Mouse (Mus musculus): Measurements from ENCODE around the gene Btd.
"Not testable (repeated sequence)": the region's sequence is repeated elsewhere in the genome, so short reads cannot be mapped to it uniquely, and the experiment has no call there.

Gene Btd

DNA sequence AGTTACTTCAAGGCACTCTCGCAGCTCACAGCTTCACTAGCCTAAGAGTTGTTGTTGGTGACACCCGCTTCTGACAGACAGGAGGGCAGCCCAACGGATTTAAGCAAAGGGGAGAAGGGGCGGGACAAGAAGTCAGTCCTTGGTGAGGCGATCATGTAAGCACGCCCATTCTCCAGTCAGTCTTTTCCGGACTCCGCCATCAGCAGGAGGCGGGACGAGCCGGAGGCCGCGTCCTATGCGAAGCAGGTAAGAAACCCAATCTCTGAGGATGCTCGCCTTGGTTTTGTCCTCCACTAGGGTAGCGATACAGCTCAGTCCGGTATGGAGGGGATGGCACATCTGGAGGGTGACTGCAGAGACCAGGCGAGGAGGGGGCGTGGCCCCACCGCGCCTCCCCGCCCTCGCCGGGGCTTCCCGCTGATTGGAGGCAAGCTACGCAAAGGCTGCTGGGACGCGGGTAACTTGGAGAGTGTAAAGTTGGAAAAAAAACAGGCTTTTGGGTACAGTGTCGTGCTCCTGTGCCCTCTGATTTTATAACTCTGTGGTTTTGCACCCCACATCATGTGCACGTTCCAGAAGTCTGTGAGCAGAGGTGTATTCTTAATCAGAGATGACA is at the start of gene Btd, which contains the start of gene Hacl1:
Gene Btd (plus strand): TSS at position 139 of the 616 bp plus-strand sequence.
Gene Hacl1 (minus strand): TSS at position 397 of the 616 bp plus-strand sequence.
- peak; percentile 87 for DNase-seq

DNA sequence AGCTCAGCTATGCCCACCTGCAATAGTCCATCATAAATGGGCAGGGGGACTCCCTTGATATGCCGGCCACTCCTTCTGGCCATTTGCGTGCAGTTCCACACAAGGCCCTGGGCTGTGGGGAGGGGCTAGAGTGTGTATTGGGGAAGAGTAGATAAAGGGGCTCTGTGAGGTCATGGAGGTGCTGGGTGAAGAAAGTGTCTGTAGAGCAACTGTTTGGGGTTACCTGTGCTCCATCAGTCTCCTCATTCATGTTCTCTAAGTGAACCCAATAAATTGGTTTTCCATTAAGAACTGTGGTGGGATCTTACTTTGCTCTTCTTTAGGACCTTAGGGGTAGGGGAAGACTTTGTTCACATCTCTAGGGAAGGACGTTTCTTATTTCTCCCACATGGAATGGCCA is 49.6 kb upstream of the Btd start, which contains the start of gene Colq:
Gene Colq (minus strand): TSS at position 101 of the 400 bp plus-strand sequence.
- no peak for DNase-seq

DNA sequence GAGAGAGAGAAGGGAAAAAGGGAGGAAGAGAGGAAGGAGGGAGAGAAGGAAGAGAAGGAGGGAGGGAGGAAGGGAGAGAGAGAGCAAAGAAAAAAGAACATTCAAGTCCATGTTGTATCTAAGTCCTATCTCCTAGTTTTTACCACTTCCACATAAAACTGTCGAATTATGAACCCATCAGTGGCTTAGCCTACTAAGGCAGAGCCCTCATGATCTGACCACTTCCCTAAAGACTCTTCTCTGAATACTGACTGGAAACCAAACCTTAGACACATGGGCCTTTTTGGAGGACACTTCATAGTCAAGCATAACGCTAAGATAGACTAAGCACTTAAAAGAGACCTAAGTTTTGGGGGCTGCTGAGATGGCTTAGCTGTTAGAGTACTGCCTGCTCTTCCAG is 47.8 kb upstream of the Btd start:
- no peak for DNase-seq

DNA sequence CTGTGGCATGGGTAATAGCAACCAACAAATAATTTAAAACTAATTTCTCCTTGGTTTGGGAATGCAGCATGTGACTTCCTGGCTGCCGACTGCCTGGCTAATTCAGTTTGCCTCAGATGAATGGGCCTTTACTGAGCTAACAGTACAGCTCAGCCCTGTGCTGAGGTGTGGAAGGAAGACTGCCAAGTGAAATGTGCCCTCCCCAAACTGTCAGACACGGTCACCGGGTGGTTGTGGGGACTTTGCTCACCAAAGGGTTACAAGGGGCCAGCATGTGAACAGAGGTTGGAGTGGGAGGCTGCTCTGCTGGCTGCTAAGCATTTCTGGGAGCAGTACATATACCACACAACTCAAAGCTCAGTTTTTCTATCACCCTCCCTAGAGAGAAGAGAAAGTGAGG is 46.1 kb upstream of the Btd start:
- DNase-seq = no peak

DNA sequence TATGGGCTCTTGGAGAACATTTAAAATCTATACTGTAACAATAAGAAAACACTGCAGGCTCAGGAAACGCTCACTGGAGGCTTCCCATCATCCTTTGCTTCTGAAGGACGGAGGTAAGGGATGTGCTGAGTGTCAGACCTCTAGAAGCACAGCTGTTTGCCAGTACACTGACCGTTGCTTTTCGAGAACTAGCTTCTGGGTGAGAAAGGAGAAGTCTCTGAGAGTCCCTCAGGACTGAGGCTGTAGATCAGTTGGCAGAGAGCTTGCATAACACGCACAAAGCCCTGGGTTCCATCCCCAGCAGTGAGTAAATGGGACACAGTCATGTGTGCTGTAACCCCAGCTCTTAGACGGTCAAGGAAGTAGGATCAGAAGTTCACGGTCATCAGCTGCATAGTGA is 44.4 kb upstream of the Btd start:
- no peak for DNase-seq

DNA sequence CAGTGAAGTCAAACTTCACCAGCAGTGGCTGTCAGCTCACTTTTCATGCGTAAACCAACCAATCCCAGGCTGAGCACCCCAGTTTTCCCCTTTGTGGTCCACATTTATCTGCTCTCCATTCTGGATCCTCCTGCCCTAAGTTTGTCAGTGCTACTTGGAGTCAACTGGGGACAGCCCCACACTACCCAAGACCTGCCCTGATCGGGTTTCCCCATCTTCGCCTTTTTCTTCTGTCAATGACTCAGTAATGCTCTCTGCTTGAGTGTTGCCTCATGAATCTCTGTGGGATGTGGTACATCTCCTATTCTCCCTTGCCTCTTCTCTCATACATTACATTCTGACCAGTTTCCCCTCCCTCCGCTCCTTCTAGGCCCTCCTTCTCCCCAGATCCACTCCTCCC is 43.4 kb upstream of the Btd start:
- no peak for DNase-seq

DNA sequence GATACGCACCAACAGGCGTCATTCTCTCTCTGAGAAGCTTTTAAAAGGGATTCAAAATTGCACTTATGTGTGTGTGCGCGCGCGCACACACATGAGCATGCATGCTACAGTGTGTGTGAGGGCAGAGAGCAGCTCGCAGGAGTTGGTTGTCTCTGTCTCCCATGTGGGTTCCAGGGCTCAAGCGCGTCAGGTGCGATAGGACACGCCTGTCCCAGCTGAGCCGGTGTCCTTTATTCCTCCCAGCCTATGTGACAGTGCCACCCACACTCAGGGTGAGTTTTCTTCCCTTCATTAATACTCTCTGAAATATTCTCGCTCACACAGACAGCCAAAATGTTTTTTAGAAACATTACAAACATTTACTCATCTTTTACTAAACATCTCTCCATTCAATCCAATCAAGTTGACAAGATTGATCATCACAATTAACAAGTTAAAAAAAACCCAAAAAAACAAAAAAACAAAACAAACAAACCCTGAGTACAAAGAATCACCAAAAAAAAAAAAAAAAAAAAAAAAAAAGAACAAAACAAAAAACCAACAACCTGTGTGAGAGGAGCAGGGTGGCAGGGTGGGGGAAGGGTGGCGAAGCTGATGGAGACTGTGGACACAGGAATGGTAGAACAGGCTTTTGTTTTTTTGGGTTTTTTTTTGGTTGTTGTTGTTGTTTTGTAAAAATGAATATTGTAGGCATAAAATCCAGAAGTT is 38.8 kb upstream of the Btd start:
- peak; percentile 51 for DNase-seq

DNA sequence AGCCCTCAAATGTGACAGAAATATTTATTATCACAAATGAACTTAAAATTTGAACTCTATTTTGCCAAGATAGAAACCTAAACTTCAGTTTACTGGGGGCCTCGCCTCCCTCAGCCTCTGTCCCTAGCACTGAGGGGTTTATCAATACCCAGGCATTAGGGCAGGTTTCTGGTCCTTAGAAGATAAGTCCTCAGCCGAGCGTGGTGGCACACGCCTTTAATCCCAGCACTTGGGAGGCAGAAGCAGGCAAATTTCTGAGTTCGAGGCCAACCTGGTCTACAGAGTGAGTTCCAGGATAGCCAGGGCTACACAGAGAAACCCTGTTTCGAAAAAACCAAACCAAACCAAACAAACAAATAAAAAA is 38.2 kb upstream of the Btd start:
- not testable (repeated sequence) for DNase-seq

DNA sequence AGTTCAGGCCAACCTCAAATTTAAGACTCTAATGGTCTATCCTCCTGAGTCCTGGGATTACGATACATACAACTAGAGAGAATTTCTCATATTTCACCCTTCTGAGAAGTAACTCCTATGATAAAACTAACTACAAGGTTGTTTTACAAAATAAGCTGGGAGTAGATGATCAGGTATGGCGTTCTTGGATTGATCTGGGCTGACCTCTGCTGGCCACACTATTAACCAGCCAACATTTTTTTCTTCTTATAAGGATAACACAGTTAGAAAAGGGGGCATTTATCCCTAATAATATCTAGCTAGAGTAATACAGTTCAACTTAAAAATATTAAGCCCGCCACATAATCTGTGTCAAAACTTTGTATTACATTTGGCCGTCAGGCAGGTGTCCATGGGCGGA is 35.9 kb upstream of the Btd start:
- peak; percentile 62 for DNase-seq

DNA sequence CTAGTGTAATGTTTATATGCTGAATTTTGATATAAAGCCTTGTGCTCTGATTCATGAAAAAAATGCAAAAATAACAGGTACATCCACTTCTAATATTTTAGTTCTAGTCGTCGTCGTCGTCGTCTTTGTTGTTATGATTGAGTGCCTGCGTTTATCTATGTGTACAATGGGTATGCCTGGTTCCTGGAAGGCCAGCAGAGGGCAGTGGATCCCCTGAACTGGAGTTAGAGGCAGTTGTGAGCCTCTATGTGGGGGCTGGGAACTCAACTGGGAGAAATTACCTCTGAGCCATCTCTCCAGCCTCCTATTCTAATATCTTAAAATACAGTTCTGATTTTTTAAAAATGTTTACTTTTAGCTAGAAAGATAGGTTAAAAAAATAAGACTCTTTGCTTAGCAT is 35.3 kb upstream of the Btd start:
- DNase-seq = peak; percentile 62

DNA sequence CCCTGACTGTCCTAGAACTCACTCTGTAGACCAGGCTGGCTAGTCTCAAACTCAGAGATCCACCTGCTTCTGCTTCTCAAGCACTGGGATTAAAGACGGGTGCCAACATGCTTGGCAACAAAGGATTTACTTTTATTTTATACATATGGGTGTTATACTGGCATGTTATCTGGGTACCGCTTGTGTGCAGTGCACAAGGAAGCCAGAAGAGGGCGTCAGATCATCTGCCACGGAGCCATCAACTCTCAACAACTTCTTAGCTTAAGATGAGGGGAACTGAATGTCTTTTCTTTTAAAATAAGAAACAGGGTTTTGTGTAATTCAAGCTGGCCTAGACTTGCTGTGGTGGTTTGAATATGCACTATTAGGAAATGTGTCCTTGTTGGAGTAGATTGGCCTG is 28.8 kb upstream of the Btd start:
- peak; percentile 34 for DNase-seq

DNA sequence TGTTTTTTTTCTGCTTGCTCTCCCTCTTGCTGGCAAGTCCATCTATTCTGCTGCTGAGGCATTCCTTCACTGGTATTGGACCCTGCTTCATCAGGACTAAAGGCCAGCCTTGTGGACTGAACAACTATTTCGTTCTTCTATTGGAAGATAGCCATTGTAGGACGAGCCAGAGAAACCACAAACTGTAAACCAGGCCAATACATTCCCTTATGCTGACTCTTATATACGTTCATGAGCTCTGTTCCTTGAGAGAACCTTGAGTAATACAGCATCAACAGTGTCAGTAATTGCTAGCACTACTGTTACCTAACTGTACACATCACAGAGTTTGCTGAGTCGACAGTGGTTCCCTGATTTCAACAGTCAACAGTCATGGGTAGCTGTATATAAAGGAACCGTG is 27.2 kb upstream of the Btd start:
- DNase-seq = no peak

DNA sequence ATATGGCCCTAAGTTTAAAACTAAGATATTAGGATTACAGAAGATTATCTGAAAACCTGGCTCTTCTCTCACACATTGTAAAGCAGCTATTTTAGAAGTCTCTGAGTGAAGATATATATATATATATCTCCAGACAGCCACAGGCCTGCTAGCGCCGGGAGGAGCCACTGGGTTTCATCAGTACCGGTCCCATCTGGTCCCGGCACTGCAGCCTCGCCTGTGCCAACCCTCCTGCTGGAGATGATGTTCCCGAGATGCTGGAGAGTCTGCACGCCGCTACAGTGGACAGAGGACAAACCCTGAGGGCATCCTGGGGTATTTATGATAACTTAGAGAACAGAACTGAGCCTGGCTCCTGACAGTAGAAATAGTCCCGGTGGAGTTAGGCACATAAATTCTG is 23.6 kb upstream of the Btd start:
- DNase-seq = no peak

DNA sequence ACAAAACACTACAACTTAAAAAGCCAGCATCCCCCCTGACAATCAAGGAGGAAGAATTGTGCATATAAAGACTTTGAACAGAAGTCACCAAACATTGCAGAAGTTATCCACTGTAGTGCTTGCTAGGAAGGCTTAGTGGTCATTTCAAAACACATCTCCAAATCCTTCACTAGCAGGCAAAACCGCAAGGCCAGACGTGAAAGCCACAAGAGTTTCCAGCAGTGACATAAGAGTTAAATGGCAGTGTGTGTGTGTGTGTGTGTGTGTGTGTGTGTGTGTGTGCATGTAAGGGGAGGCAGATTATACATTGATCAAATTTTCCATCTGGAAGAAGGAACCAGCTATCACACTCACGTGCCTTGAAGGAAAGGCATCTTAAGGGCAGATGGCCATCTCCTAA is 22.8 kb upstream of the Btd start:
- DNase-seq = no peak

DNA sequence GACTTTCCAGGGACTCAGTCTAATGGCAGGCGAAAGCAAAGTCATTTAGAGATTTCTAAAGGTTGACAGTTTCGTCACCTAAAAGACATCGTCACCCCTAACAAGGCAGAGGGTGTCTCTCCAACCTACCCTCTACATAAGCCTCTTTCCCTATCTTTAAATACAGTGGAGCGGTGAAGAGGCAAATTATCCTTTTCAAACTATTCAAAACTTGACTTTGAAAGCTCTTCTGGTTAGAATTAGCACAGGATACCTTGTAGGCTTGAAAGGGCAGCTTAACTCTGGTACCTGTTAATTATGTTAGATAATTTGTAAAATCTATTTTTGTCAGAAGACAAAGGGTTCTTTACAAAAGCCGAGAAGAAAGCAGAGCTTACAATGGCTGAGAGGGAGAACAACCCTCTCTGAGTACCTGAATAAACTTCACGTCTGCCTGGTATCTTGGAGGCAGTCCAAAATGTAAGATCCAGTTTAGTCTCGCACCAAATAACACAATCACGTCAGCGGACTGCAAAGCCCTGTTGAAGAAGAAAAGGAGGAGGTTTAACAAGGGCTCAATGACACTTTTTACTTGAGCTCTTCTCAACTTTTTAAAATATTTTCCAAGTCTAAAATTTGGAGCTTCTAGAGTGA is 20.1 kb upstream of the Btd start:
- no peak for DNase-seq

DNA sequence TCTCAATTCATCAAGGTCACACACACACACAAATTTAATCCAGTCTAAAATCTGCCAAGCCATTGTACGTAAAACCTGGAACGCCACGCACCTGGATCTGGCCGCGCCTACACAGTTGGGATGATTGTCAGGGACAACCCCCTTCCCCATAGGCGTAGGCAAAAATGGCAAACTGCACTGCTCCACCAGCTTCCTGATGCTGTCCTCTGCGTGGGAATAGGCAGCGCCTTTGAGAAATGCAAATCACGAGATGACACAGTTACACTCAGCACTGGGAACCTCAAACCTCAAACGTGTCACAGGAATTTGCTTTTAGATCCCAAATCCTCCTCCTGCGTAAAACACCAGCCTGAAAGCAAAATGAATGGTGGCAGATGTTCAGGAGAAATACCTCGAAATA is 18.1 kb upstream of the Btd start:
- DNase-seq = no peak

DNA sequence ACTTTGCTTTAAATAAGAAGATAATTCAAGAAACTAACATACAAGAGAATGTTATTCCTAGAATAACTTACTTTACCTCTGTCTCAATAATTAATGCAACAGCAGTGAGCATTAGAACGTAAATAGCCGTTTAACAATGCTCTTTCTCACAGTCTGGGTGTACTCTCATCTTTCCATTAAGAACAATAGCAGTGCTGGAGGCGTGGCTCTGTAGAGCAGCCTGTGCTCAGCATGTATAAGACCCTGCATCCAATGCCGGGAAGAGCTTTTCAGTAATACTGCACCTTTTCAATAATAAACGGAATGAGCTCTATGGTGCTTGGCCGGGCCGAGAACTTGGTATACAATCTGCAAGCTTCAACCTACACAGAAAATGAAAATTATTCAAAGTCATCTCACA is 10.2 kb upstream of the Btd start:
- no peak for DNase-seq

DNA sequence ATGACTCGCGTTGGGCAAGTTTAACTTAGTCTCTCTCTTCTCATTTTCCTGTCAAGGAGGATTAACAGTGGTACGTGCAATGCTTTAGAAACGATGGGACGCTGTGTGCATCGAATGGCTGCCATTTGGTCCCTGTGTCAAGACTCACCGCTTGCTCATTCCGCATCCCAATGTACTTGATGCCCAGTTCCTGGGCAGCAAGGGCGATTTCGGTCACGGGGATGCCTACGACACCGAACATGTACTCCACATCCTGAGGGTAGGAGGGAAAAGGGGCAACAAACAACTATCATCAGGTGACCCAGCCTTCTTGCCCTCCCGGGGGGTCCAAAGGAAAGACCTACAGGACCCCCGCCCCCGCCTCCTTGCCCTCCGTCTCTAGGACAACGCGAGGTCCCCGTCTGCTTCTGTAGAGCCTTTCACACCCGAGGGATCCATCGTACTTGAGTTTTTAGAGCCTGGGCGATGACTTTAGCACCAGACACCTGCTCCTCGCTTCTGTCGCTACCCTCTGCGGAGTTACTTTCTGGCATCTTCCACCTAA is 410 bp upstream of the Btd start, which contains the start of gene Gm49387:
Gene Gm49387 (minus strand): TSS at position 533 of the 544 bp plus-strand sequence.
- DNase-seq = no peak

DNA sequence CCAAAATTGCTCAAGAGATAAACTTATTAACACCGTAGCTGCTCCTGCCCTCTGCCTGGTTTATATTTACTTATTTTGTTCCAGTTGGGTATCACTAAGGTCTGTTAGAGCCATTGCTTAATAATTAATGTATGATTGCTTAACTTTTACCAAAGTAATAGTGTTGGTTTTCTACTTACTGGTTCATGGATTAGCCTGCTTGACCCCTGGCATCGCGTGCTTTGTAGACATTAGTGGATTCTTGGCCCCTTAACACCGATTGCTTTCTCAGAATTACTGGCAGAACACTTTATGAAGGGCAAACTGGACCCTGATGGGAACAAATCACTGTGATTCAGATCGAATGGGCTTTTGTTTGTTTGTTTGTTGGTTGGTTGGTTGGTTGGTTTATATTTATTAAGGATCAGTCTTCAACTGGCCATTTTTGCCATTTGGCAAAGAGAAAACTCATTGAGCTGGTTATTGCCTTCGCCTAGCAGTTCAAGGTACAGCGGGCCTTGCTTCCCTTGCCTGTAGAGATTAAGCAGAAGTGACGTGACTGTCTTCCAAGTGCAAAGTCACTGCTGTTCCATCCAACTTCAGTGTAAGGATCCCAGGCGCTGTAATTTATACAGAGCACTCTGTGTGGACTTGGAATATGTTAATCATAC is 803 bp downstream of the Btd start:
- DNase-seq = no peak

DNA sequence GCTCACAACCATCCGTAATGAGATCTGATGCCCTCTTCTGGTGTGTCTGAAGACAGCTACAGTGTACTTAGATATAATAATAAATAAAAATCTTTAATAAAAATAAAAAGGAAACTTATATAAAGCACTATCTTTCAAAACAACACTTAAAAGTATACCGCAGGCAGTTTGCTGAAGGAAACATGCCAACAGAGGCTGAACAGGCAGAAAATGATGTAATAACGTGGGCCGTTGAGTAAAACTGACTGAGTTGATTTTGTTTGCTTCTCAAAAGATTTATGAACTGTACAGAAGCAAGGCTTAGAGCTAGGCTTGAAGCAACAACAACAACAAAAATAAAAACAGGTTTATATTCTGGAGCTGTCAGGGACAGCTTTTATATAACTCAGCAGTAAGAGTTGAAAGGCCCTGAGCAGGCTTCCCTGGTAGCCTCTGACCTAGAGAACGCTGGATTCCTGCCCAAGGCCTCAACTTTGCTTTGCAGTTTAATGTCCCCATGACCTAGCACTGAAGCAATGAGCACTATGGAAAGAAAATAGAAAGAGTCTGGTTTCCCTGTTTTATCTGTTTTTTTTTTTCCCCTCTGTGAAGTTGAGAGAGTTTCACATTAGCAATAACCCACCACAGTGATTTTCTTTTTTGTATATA is 3.5 kb downstream of the Btd start:
- DNase-seq = no peak

DNA sequence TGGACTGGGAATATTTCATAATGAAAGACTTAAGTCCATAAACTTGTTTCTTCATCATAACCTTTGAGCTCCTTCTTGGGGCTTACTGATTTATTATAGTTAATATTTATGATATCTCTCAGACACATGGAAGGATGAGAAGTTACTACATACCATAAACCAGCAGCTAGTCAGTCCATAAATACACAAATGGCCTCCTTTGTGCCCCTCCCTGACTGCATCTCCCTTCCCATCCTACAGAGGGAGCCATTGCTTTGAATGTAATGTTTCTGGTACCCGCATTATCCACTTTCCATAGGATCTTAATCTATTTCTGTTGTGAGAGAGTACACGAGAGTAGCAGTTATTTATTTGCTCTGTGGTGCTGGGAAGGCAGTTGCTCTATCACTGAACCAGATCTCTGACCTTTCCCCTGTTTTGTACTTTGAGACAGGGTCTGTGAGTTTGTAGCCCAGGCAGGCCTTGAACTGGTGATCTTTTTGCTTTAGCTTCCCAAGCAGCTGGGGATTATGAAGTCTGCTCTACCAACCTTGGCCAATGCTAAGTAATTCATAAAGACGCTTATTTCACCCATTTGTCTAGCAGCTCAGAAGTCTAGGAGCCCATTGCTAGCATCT is 4.2 kb downstream of the Btd start:
- DNase-seq = peak; percentile 33

DNA sequence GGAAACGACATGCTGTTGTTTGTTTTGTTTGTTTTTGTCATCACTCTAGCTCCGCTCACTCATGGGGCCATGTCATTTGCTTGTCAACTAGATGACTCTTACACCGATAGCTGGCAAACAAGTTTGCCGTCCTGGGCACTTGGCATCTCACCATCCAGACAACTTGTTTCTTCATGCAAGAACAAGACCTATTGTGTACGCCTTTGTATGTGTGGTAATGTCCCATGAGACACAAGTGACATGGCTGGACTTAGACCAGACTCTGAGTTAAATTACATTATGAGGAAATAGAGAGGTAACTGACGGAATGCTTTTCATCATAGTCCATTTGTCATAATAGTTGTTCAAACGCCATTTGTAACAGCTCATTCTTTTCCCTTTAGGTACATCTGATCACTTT is 5.1 kb downstream of the Btd start:
- no peak for DNase-seq
